Mouse (Mus musculus) forelimb bud, embryonic 11.5 days (tissue): ENCODE results near the gene Phykpl.
"Not testable (repeated sequence)": the region's sequence is repeated elsewhere in the genome, so short reads cannot be mapped to it uniquely, and the experiment has no call there.

Source experiments
- DNase-seq: peaks from one replicate; pipeline ENCODE4 v3.0.0-alpha.2; 2012; ENCODE audit warnings: low read depth, low spot score

The Phykpl gene

GRCm38 (mm10) chr11:51586411-51586810 is 1.9 kb downstream of the Phykpl start:
- DNase-seq, result no peak

GRCm38 (mm10) chr11:51587059-51587458 is 2.5 kb downstream of the Phykpl start:
- no peak for DNase-seq

- no peak for DNase-seq
These were observed 4.3 kb downstream of the Phykpl start for GRCm38 (mm10) chr11:51588833-51589232.

DNA sequence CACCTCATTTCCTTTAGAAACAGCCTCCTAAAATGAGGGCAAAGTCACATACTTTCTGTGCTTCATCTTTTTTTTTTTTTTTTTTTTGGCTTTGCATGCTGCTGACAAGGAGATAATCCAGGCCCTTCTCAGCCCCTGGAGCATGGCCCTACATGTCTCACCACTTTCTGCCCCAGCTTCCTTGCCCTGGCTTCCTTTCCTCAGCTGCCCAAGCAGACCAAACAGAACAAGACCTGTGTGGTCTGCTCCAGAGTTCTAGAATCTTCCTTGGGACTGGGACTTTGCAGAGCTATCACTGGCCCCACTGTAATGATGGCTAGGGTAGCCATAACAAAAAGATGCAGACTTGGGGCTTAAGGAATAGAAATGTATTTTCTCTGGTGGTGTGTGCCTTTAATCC is 5.4 kb downstream of the Phykpl start:
- DNase-seq, result no peak

DNA sequence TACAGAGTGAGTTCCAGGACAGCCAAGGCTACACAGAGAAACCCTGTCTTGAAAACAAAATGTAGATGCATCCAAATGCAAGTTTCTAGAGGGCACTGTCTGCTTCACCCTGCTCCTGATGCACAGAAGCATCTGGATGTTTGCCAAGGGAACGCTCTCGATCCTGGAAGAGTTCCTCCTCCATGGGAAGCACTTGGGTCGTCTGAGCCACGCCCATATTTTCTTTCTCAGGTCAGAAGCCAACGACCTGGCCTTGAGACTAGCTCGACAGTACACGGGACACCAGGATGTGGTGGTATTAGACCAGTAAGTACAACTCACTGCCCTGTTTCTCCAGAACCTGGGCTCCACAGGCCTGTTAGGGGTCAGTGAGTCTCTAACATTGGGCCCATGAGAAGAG is 6.6 kb downstream of the Phykpl start:
- no peak for DNase-seq

DNA sequence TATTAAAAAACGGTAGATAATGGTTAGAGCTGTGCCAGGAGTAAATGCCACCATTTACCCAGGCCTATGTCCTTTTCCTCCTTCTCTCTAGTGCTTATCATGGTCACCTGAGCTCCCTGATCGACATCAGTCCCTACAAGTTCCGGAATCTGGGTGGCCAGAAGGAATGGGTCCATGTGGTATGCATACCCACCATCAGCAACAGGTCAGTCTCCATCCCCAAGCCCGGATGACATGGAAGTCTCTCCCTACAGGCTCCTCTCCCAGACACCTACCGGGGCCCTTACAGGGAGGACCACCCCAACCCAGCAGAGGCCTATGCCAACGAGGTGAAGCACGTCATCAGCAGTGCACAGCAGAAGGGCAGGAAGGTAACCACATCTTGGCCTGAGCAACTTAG is 7.4 kb downstream of the Phykpl start:
- no peak for DNase-seq

DNA sequence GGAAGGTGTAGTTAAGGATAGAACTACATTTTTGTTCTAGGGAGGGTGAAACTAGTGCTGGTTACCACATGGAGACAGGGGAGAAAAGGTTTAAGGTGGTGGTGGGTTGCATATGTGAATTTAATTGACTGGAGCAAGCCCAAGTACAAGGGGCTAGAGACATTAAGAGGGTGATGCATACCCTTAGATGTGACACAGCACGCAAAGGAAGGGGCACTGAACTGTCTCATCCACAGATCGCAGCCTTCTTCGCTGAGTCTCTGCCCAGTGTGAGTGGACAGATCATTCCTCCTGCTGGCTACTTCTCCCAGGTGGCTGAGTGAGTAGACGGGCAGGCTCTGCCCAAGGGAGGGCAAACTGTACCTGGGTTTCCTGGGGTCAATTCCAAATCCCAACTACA is 8.8 kb downstream of the Phykpl start:
- no peak for DNase-seq

DNA sequence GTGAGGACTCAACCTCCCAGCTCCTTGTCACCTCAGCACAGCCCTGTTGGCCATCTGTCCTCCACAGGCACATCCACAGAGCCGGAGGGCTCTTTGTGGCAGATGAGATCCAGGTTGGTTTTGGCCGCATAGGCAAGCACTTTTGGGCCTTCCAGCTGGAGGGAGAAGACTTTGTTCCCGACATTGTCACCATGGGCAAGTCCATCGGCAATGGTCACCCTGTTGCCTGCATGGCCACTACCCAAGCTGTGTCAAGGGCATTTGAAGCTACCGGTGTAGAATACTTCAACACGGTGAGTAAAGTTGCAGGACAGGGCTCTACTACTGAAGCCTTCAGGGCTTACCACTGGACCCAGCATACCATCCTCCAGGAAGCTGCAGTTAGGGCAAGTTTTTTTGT is 9.3 kb downstream of the Phykpl start:
- DNase-seq, result no peak

- no peak for DNase-seq
These were observed 10.3 kb downstream of the Phykpl start for GRCm38 (mm10) chr11:51594715-51595350.

- DNase-seq, result no peak
These were observed 11.0 kb downstream of the Phykpl start for GRCm38 (mm10) chr11:51595459-51596083.

GRCm38 (mm10) chr11:51597553-51597952 is 13.0 kb downstream of the Phykpl start:
- DNase-seq, result no peak

- no peak for DNase-seq
These were observed 17.7 kb downstream of the Phykpl start for GRCm38 (mm10) chr11:51602253-51602652.

DNA sequence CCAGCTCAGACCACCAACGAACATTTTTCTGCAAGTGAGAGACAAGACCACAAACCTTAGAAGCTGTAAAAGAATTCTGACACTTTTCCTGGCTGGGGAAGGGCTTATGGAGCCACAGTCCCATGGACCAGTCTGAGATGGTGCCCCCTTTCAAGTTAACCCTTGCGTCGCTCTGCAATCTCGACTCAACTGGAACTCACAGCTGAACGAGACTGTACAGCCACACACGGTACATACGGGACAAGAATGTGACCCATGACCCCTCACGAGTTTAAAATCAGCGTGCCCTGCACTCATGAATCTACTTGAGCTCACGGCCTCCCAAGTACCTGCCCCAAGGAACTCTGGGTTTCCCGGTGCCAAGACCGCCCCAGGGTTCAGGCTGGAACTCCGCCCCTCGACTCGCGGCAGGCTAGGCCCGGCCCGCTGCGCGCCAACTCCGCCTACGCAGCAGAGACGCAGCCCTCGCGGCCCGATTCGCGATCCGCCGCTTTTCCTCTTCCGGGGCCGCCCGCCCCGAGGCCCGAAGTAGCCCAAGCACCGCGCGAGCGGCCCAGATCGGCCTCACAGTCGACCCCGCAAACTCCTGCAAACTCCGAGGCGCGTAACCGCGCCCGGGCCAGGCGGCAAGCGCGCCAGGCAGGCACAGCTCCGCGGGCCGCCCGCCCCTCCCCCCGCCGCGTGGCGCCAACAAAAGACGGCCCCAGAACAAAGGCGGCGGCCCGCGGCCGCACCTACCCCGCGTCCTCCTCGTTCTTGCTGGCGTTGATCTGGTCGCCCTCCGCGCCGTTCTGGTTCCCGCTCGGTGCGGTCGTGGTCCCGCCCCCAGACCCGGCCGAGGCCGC is 21.3 kb downstream of the Phykpl start:
- DNase-seq, result peak; percentile 74

- peak; percentile 97 for DNase-seq
These were observed 22.0 kb downstream of the Phykpl start, which contains the start of gene Hnrnpab for GRCm38 (mm10) chr11:51606447-51607095. TSS of gene Hnrnpab (minus strand) at chr11:51606847.

- no peak for DNase-seq
These were observed 22.7 kb downstream of the Phykpl start for GRCm38 (mm10) chr11:51607096-51607738.

GRCm38 (mm10) chr11:51609266-51609909 is 24.8 kb downstream of the Phykpl start:
- DNase-seq, result no peak

DNA sequence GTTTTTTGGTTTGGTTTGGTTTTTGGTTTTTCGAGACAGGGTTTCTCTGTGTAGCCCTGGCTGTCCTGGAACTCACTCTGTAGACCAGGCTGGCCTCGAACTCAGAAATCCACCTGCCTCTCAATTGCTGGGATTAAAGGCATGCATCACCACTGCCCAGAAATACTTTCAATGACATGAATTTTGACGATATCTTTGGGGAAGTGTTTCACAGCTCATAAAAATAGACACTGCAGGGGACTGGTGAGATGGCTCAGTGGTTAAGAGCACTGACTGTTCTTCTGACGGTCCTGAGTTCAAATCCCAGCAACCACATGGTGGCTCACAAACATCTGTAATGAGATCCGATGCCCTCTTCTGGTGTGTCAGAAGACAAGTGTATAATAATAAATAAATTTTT is 25.4 kb downstream of the Phykpl start:
- not testable (repeated sequence) for DNase-seq

DNA sequence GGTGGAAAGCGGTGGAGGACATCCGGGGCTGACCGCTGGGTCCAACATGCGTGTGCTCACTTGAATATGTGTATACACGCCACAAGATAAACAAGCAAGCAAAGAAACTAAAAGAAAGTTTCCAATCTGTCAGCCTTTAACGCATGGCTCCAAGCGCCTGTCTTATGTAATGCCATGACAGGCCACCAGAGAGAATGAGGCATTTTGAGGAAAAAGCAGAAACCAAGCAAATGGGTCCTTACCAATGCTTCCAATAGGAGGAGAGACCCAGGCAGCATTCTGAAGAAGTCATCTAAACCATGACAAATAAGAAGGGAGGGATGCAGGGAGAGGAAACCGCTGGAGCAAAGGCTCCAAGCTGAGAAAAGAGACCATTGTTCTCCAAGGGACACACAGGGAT is 29.7 kb downstream of the Phykpl start:
- DNase-seq, result no peak

DNA sequence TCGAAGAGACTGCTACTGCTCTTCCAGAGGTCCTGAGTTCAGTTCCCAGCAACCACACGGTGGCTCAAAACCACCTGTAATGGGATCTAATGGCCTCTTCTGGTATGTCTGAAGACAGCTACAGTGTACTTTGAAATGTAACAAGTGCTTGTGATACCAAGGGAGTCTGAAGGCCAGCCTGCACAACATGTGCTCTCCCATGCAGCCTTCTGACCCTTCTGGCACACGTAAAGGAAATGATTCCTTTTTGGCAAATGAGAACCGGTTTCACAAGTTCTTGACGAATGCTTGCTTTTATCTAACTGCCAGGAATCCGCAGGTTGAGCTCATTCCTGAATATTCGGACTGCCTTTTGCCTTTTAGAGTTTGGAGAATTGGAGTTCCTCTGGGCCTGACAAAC is 30.6 kb downstream of the Phykpl start:
- no peak for DNase-seq

- DNase-seq, result no peak
These were observed 31.0 kb downstream of the Phykpl start for GRCm38 (mm10) chr11:51615601-51616000.

GRCm38 (mm10) chr11:51616113-51616512 is 31.6 kb downstream of the Phykpl start:
- DNase-seq, result not testable (repeated sequence)
